Mouse (Mus musculus): Measurements from ENCODE around the gene Arcn1. TPM values are rescaled to one million over a fixed set of nuclear protein-coding genes. Genes with fewer than 3 reads are reported as not detected.

Gene Arcn1
- polyA plus RNA-seq, 2 experiments = 111 to 221 TPM

- H3K27me3 ChIP-seq (ENCODE audit: control insufficient read depth, insufficient read depth, low read length) = 0 out of 2 replicates have a peak, but pooled peaks cover 4% of the 10 kb centered on the region
- 0 out of 2 replicates have a peak, but pooled peaks have one; percentile 14 for TF ChIP-seq POLR2A (IDR thresholded peaks at IDR 0.05; ENCODE audit: borderline replicate concordance, extremely low read depth, insufficient read depth, insufficient read length)
- peaks cover 9% of the 10 kb centered on the region for H3K4me1 ChIP-seq (ENCODE audit: control insufficient read depth, insufficient read depth, low read length)
- H3K4me3 ChIP-seq (replicated peaks; ENCODE audit: low read length) = peak within 1 kb of the TSS; percentile 58
- H3K9me3 ChIP-seq (ENCODE audit: control insufficient read depth, low read length) = no peaks in the 10 kb centered on the region
- DNase-seq (ENCODE audit: low spot score) (peak; percentile 67), ATAC-seq (ENCODE audit: low FRiP score, low read depth) (peak; percentile 93)
- H3K36me3 ChIP-seq (ENCODE audit: control insufficient read depth, insufficient read depth, low read length) = no peaks in the 10 kb centered on the region
- no peak within 1 kb of the TSS for H3K27ac ChIP-seq (replicated peaks; ENCODE audit: low read depth, low read length)
- 0% methylated on average over 70 of the region's 75 CpGs for WGBS
- peak within 1 kb of the TSS; percentile 81 for H3K4me2 ChIP-seq (replicated peaks; ENCODE audit: low read depth, low read length, severe bottlenecking)
- peak within 1 kb of the TSS; percentile 62 for H3K9ac ChIP-seq (ENCODE audit: low read depth, low read length, severe bottlenecking)
Measured at GRCm38 (mm10) chr9:44799102-44799957, 31.7 kb upstream of the Arcn1 start, which contains the start of gene Tmem25. Gene Tmem25, minus strand, starts transcription at chr9:44799307.

GRCm38 (mm10) chr9:44798298-44798697 lies 30.7 kb upstream of the Arcn1 start:
- DNase-seq (ENCODE audit: low spot score) (no peak), ATAC-seq (ENCODE audit: low FRiP score, low read depth) (no peak)
- 43% methylated on average over 7 of the region's 7 CpGs for WGBS
- Histone ChIP-seq H3K4me3 (replicated peaks; ENCODE audit: low read length) (peak overlapping the region; percentile 58; the same call in 1 of the 2 replicates), H3K4me1 (ENCODE audit: control insufficient read depth, insufficient read depth, low read length) (peaks cover 9% of the 10 kb centered on the region), H3K9ac (ENCODE audit: low read depth, low read length, severe bottlenecking) (0 out of 2 replicates have a peak overlapping the region, but pooled peaks have one; percentile 62), H3K4me2 (replicated peaks; ENCODE audit: low read depth, low read length, severe bottlenecking) (peak overlapping the region; percentile 81; the same call in 1 of the 2 replicates), H3K27ac (replicated peaks; ENCODE audit: low read depth, low read length) (no peak overlapping the region), H3K36me3 (ENCODE audit: control insufficient read depth, insufficient read depth, low read length) (no peaks in the 10 kb centered on the region), H3K27me3 (ENCODE audit: control insufficient read depth, insufficient read depth, low read length) (0 out of 2 replicates have a peak, but pooled peaks cover 4% of the 10 kb centered on the region), H3K9me3 (ENCODE audit: control insufficient read depth, low read length) (no peaks in the 10 kb centered on the region)
- no peak for TF ChIP-seq POLR2A (IDR thresholded peaks at IDR 0.05; ENCODE audit: borderline replicate concordance, extremely low read depth, insufficient read depth, insufficient read length)

- no peak for TF ChIP-seq POLR2A (IDR thresholded peaks at IDR 0.05; ENCODE audit: borderline replicate concordance, extremely low read depth, insufficient read depth, insufficient read length)
- no peak overlapping the region for H3K27ac ChIP-seq (replicated peaks; ENCODE audit: low read depth, low read length)
- ATAC-seq (ENCODE audit: low FRiP score, low read depth) (peak; percentile 23; the same call in 1 of the 2 replicates), DNase-seq (ENCODE audit: low spot score) (peak; percentile 14)
- H3K4me1 ChIP-seq (ENCODE audit: control insufficient read depth, insufficient read depth, low read length) = no peaks in the 10 kb centered on the region
- no peak overlapping the region for H3K4me2 ChIP-seq (replicated peaks; ENCODE audit: low read depth, low read length, severe bottlenecking)
- peaks cover 46% of the 10 kb centered on the region for H3K36me3 ChIP-seq (ENCODE audit: control insufficient read depth, insufficient read depth, low read length)
- WGBS = 51% methylated on average over 9 of the region's 9 CpGs
- no peaks in the 10 kb centered on the region for H3K9me3 ChIP-seq (ENCODE audit: control insufficient read depth, low read length)
- H3K9ac ChIP-seq (ENCODE audit: low read depth, low read length, severe bottlenecking) = no peak overlapping the region
- no peak overlapping the region for H3K4me3 ChIP-seq (replicated peaks; ENCODE audit: low read length)
- no peaks in the 10 kb centered on the region for H3K27me3 ChIP-seq (ENCODE audit: control insufficient read depth, insufficient read depth, low read length)
Measured at GRCm38 (mm10) chr9:44792842-44793241, 25.2 kb upstream of the Arcn1 start.

GRCm38 (mm10) chr9:44772750-44773651 lies 5.4 kb upstream of the Arcn1 start:
- no peak for TF ChIP-seq POLR2A (IDR thresholded peaks at IDR 0.05; ENCODE audit: borderline replicate concordance, extremely low read depth, insufficient read depth, insufficient read length)
- H3K9me3 ChIP-seq (ENCODE audit: control insufficient read depth, low read length) = no peaks in the 10 kb centered on the region
- peak overlapping the region; percentile 83 for H3K4me3 ChIP-seq (replicated peaks; ENCODE audit: low read length)
- H3K27ac ChIP-seq (replicated peaks; ENCODE audit: low read depth, low read length) = peak overlapping the region; percentile 90
- DNase-seq (ENCODE audit: low spot score) (peak; percentile 98), ATAC-seq (ENCODE audit: low FRiP score, low read depth) (peak; percentile 98)
- under 1% methylated on average over 41 of the region's 41 CpGs for WGBS
- H3K4me1 ChIP-seq (ENCODE audit: control insufficient read depth, insufficient read depth, low read length) = no peaks in the 10 kb centered on the region
- H3K36me3 ChIP-seq (ENCODE audit: control insufficient read depth, insufficient read depth, low read length) = peaks cover 23% of the 10 kb centered on the region
- peak overlapping the region; percentile 93 for H3K9ac ChIP-seq (ENCODE audit: low read depth, low read length, severe bottlenecking)
- H3K4me2 ChIP-seq (replicated peaks; ENCODE audit: low read depth, low read length, severe bottlenecking) = peak overlapping the region; percentile 81
- no peaks in the 10 kb centered on the region for H3K27me3 ChIP-seq (ENCODE audit: control insufficient read depth, insufficient read depth, low read length)

- Histone ChIP-seq H3K9ac (ENCODE audit: low read depth, low read length, severe bottlenecking) (no peak overlapping the region), H3K27ac (replicated peaks; ENCODE audit: low read depth, low read length) (no peak overlapping the region), H3K27me3 (ENCODE audit: control insufficient read depth, insufficient read depth, low read length) (no peaks in the 10 kb centered on the region), H3K4me2 (replicated peaks; ENCODE audit: low read depth, low read length, severe bottlenecking) (no peak overlapping the region), H3K36me3 (ENCODE audit: control insufficient read depth, insufficient read depth, low read length) (peaks cover 23% of the 10 kb centered on the region), H3K4me3 (replicated peaks; ENCODE audit: low read length) (no peak overlapping the region), H3K4me1 (ENCODE audit: control insufficient read depth, insufficient read depth, low read length) (no peaks in the 10 kb centered on the region), H3K9me3 (ENCODE audit: control insufficient read depth, low read length) (no peaks in the 10 kb centered on the region)
- DNase-seq (ENCODE audit: low spot score) = no peak
- no peak for ATAC-seq (ENCODE audit: low FRiP score, low read depth)
- 29% methylated on average over 5 of the region's 5 CpGs for WGBS
- no peak for TF ChIP-seq POLR2A (IDR thresholded peaks at IDR 0.05; ENCODE audit: borderline replicate concordance, extremely low read depth, insufficient read depth, insufficient read length)
Measured at GRCm38 (mm10) chr9:44772392-44772749, 4.7 kb upstream of the Arcn1 start.

Measured in limb, embryonic 14.5 days (tissue).